Mouse (Mus musculus) lung, adult 2 months (tissue): ENCODE data around the gene Epo.

Experiments
- CTCF ChIP-seq: fragments of 200-500 bp; IDR thresholded peaks from 2 replicates; pipeline ENCODE4 v1.5.1; 2011; ENCODE audit warnings: mild to moderate bottlenecking, low read length, control low read depth; ENCODE audit not compliant: insufficient read depth
- POLR2A ChIP-seq: fragments of 200-500 bp; IDR thresholded peaks from 2 replicates; pipeline ENCODE4 v1.6.1; 2011; ENCODE audit warnings: low read depth, mild to moderate bottlenecking, control low read depth, low read length, borderline replicate concordance; ENCODE audit errors: extremely low read depth

- TF ChIP-seq CTCF (no peak), POLR2A (no peak)
Observed at GRCm38 (mm10) chr5:137561556-137561955, 28.5 kb upstream of the Epo start.
